Mouse (Mus musculus) spleen, adult 2 months (tissue): ENCODE results near the gene Fam208b. TPM values are rescaled to one million over a fixed set of nuclear protein-coding genes. Genes with fewer than 3 reads are reported as not detected.
A peak's percentile ranks its signal among the peaks of the same experiment; 100 is the strongest.

Experiments
- DNase-seq, 2 experiments: peaks; one replicate each; pipeline versions ENCODE4 v3.0.0 to v3.0.0-alpha.2; 2012 to 2021; ENCODE audit warnings: low spot score in 2 of 2, low read depth in 1 of 2
- H3K27ac ChIP-seq: fragments of 200-500 bp; 2 replicates; pipeline ENCODE4 v1.5.1; 2012; ENCODE audit warnings: low read length, inconsistent platforms; ENCODE audit not compliant: insufficient read depth
- H3K27me3 ChIP-seq: fragments of 200-500 bp; 2 replicates; pipeline ENCODE4 v1.6.1; 2012; ENCODE audit warnings: mild to moderate bottlenecking, moderate library complexity, low read length, inconsistent platforms; ENCODE audit not compliant: control insufficient read depth, insufficient read depth
- H3K36me3 ChIP-seq: fragments of 200-500 bp; 2 replicates; pipeline ENCODE4 v1.6.1; 2012; ENCODE audit warnings: mild to moderate bottlenecking, low read length, inconsistent platforms; ENCODE audit not compliant: control insufficient read depth, insufficient read depth
- H3K4me1 ChIP-seq: fragments of 200-500 bp; 2 replicates; pipeline ENCODE4 v1.6.1; 2011; ENCODE audit warnings: inconsistent platforms; ENCODE audit not compliant: control insufficient read depth, insufficient read depth, insufficient read length
- H3K4me3 ChIP-seq: fragments of 200-500 bp; 2 replicates; pipeline ENCODE4 v1.5.1; 2011; ENCODE audit warnings: mild to moderate bottlenecking, inconsistent platforms; ENCODE audit not compliant: insufficient read depth, insufficient read length; ENCODE audit errors: extremely low read depth
- CTCF ChIP-seq: fragments of 200-500 bp; IDR thresholded peaks from 2 replicates; pipeline ENCODE4 v1.5.1; 2011; ENCODE audit warnings: mild to moderate bottlenecking, inconsistent platforms; ENCODE audit not compliant: insufficient read depth, insufficient read length, insufficient replicate concordance; ENCODE audit errors: extremely low read depth
- POLR2A ChIP-seq: fragments of 200-500 bp; IDR thresholded peaks from 2 replicates; pipeline ENCODE4 v1.6.1; 2011; ENCODE audit warnings: low read depth, low read length, inconsistent platforms
- WGBS: fragments of 180-500 bp; shearing (Covaris S2); methylation state at CpG from one replicate; pipeline ENCODE4 v1.1.7; 2018; 5-methylcytosine and 5-hydroxymethylcytosine counted together
- polyA plus RNA-seq: library from polyadenylated mRNA; depleted of rRNA; stranded (reverse); fragments of >200 nt; gene quantifications from 2 replicates; pipeline ENCODE4 v1.2.3, GENCODE M21; 2012

The Fam208b gene
- polyA plus RNA-seq, 1 experiment = 3.1 TPM

- 42% methylated on average over 2 of the region's 2 CpGs for WGBS
- no peak overlapping the region for H3K27ac ChIP-seq
- H3K36me3 ChIP-seq = 0 out of 2 replicates have a peak, but pooled peaks cover 1% of the 10 kb centered on the region
- peaks cover 8% of the 10 kb centered on the region for H3K4me1 ChIP-seq
- H3K27me3 ChIP-seq = no peaks in the 10 kb centered on the region
- TF ChIP-seq POLR2A = no peak
- no peak for DNase-seq
- no peak overlapping the region for H3K4me3 ChIP-seq
Measured at GRCm38 (mm10) chr13:3541159-3541782, 69.6 kb downstream of the Fam208b start.

- WGBS = 66% methylated on average over 2 of the region's 2 CpGs
- TF ChIP-seq POLR2A (no peak), CTCF (no peak)
Measured at GRCm38 (mm10) chr13:3540166-3540565, 70.7 kb downstream of the Fam208b start.

GRCm38 (mm10) chr13:3538969-3539562 is 71.8 kb downstream of the Fam208b start:
- DNase-seq = no peak
- TF ChIP-seq CTCF (no peak), POLR2A (no peak)
- Histone ChIP-seq H3K4me3 (peak overlapping the region; percentile 80), H3K36me3 (no peaks in the 10 kb centered on the region), H3K27ac (peak overlapping the region; percentile 97), H3K27me3 (no peaks in the 10 kb centered on the region), H3K4me1 (peaks cover 8% of the 10 kb centered on the region)
- WGBS = 1% methylated on average over 15 of the region's 15 CpGs

More at GRCm38 (mm10) chr13:3540166-3540565, 70.7 kb downstream of the Fam208b start:
- Histone ChIP-seq H3K36me3 (0 out of 2 replicates have a peak, but pooled peaks cover under 1% of the 10 kb centered on the region), H3K4me3 (no peak overlapping the region), H3K27me3 (no peaks in the 10 kb centered on the region), H3K4me1 (peaks cover 8% of the 10 kb centered on the region), H3K27ac (no peak overlapping the region)
- no peak for DNase-seq

- DNase-seq = no peak
- WGBS = under 1% methylated on average over 59 of the region's 59 CpGs
- no peak for TF ChIP-seq POLR2A
- TF ChIP-seq CTCF = no peak
- Histone ChIP-seq H3K4me3 (peak overlapping the region; percentile 80), H3K4me1 (peaks cover 8% of the 10 kb centered on the region), H3K27ac (peak overlapping the region; percentile 97), H3K36me3 (no peaks in the 10 kb centered on the region), H3K27me3 (no peaks in the 10 kb centered on the region)
Measured at GRCm38 (mm10) chr13:3538223-3538968, 72.5 kb downstream of the Fam208b start.

- WGBS = under 1% methylated on average over 41 of the region's 47 CpGs
- Histone ChIP-seq H3K27me3 (no peaks in the 10 kb centered on the region), H3K4me1 (peaks cover 8% of the 10 kb centered on the region), H3K4me3 (peak within 1 kb of the TSS; percentile 80), H3K36me3 (no peaks in the 10 kb centered on the region), H3K27ac (peak within 1 kb of the TSS; percentile 97)
- TF ChIP-seq POLR2A = peak; percentile 58; the same call in 1 of the 2 replicates
- no peak for TF ChIP-seq CTCF
- peak; percentile 93 to 98 for DNase-seq
Measured at GRCm38 (mm10) chr13:3537594-3538222, 73.2 kb downstream of the Fam208b start, which contains the start of gene Gdi2. Gene Gdi2, plus strand, starts transcription at chr13:3538063.

- Histone ChIP-seq H3K4me1 (peaks cover 2% of the 10 kb centered on the region; the same call in 1 of the 2 replicates), H3K27me3 (no peaks in the 10 kb centered on the region), H3K27ac (no peak overlapping the region), H3K4me3 (no peak overlapping the region), H3K36me3 (no peaks in the 10 kb centered on the region)
- TF ChIP-seq CTCF (no peak), POLR2A (no peak)
- no peak for DNase-seq
- 90% methylated on average over 4 of the region's 4 CpGs for WGBS
Measured at GRCm38 (mm10) chr13:3534146-3534545, 76.8 kb downstream of the Fam208b start.
